Comparison of ENCODE assay signal across 8 mouse cellular contexts in the genomic region with DNA sequence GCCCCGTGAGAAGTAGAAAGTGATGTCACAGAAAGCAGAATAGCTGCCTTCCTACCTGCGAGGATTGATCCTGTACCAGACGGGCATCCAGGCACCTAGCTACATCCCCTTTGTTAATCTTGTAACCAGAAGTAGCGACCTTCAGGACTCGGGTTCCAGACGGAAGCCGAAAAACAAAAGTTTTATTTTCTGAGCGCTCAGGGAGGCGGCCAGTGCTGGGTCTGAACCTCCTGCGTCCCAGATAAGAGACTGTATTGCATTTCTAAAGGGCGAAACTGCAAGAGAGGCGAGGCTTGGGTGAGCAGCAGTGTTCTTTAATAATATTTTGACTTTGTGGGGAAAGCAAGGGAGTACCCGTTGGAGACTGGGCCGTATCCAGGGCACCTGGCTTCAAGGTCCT. TPM values are rescaled to one million over a fixed set of nuclear protein-coding genes. Genes with fewer than 3 reads are reported as not detected.
A peak's percentile ranks its signal among the peaks of the same experiment; 100 is the strongest.
DNase-seq lines count a peak whose midpoint lies in the region; ATAC-seq and TF ChIP-seq lines count a peak whose summit lies in the region.

No protein-coding gene starts in this region.

- TF ChIP-seq EP300 in ES-Bruce4 (IDR thresholded peaks at IDR 0.05; ENCODE audit: insufficient read depth, low read depth, low read length), result no peak

- TF ChIP-seq POLR2A in ES-Bruce4 (IDR thresholded peaks at IDR 0.05; ENCODE audit: insufficient read depth, low read length), result no peak

- peaks cover 20% of the 10 kb centered on the region for H3K4me1 ChIP-seq in heart, embryonic 12.5 days (replicated peaks)
- peaks cover 3% of the 10 kb centered on the region for H3K4me1 ChIP-seq in ES-Bruce4 (ENCODE audit: control insufficient read depth, insufficient read depth, low read length)
- peaks cover 13% of the 10 kb centered on the region for H3K4me1 ChIP-seq in forebrain, postnatal 0 days (ENCODE audit: insufficient read depth)

- intact Hi-C loops in heart, postnatal 10 days (cut with DNase I), result no loop called here

- H3K4me3 ChIP-seq in heart, embryonic 12.5 days, result peak overlapping the region; percentile 66
- H3K4me3 ChIP-seq in ES-Bruce4 (ENCODE audit: low read depth, low read length) (peak overlapping the region; percentile 98), macrophage (ENCODE audit: inconsistent target) (peak overlapping the region; percentile 60)
- peak overlapping the region; percentile 64 for H3K4me3 ChIP-seq in forebrain, postnatal 0 days (ENCODE audit: low read depth, low read length)

- no peaks in the 10 kb centered on the region for H3K9me3 ChIP-seq in heart, embryonic 12.5 days (replicated peaks)
- H3K9me3 ChIP-seq in ES-Bruce4 (replicated peaks; ENCODE audit: control insufficient read depth, insufficient read depth, low read length, poor library complexity, severe bottlenecking), result no peaks in the 10 kb centered on the region
- H3K9me3 ChIP-seq in forebrain, postnatal 0 days (ENCODE audit: low read length), result no peaks in the 10 kb centered on the region

- WGBS in heart, embryonic 12.5 days, result under 1% methylated on average over 14 of the region's 14 CpGs
- 1% methylated on average over 14 of the region's 14 CpGs for WGBS in forebrain, postnatal 0 days
- 4% methylated on average over 14 of the region's 14 CpGs for whole genome bisulfite sequencing in macrophage (ENCODE audit: missing documents)

- peaks cover 13% of the 10 kb centered on the region; the same call in 1 of the 2 replicates for H3K36me3 ChIP-seq in heart, embryonic 12.5 days
- no peaks in the 10 kb centered on the region for H3K36me3 ChIP-seq in ES-Bruce4 (ENCODE audit: control insufficient read depth, insufficient read depth, low read length, poor library complexity, severe bottlenecking)
- H3K36me3 ChIP-seq in forebrain, postnatal 0 days (ENCODE audit: insufficient read depth), result peaks cover 16% of the 10 kb centered on the region
- peaks cover under 1% of the 10 kb centered on the region; the same call in 1 of the 2 replicates for H3K36me3 ChIP-seq in macrophage (ENCODE audit: inconsistent target)

- peak overlapping the region; percentile 85 for H3K9ac ChIP-seq in heart, embryonic 12.5 days
- peak overlapping the region; percentile 87 for H3K9ac ChIP-seq in ES-Bruce4 (ENCODE audit: low read depth, poor library complexity, severe bottlenecking)
- peak overlapping the region; percentile 88 for H3K9ac ChIP-seq in forebrain, postnatal 0 days

- no peaks in the 10 kb centered on the region for H3K79me2 ChIP-seq in macrophage (ENCODE audit: inconsistent target)

- peak overlapping the region; percentile 82 for H3K4me2 ChIP-seq in heart, embryonic 12.5 days
- peak overlapping the region; percentile 81 for H3K4me2 ChIP-seq in forebrain, postnatal 0 days (ENCODE audit: low read depth)

- TF ChIP-seq CTCF in ES-Bruce4 (IDR thresholded peaks at IDR 0.05; ENCODE audit: low read depth, low read length), result no peak
- no peak for TF ChIP-seq CTCF in forebrain, postnatal 0 days (IDR thresholded peaks at IDR 0.05; ENCODE audit: low read depth)

- peaks cover 3% of the 10 kb centered on the region for H3K27me3 ChIP-seq in heart, embryonic 12.5 days (replicated peaks)
- H3K27me3 ChIP-seq in ES-Bruce4 (ENCODE audit: control insufficient read depth, insufficient read depth, low read length, poor library complexity, severe bottlenecking), result no peaks in the 10 kb centered on the region
- no peaks in the 10 kb centered on the region for H3K27me3 ChIP-seq in forebrain, postnatal 0 days (ENCODE audit: insufficient read depth, low read length)

- H3K27ac ChIP-seq in heart, embryonic 12.5 days (ENCODE audit: poor library complexity, severe bottlenecking), result peak overlapping the region; percentile 97
- H3K27ac ChIP-seq in ES-Bruce4 (ENCODE audit: insufficient read depth, low read length) (peak overlapping the region; percentile 96), macrophage (peak overlapping the region; percentile 92)
- H3K27ac ChIP-seq in forebrain, postnatal 0 days (ENCODE audit: low read depth, low read length), result peak overlapping the region; percentile 98

- no peak for ATAC-seq in heart, embryonic 12.5 days (ENCODE audit: insufficient number of reproducible peaks, low FRiP score)
- ATAC-seq in forebrain, postnatal 0 days, result no peak
- ATAC-seq in frontal cortex, adult (ENCODE audit: low TSS enrichment), result no peak

- no peak for DNase-seq in heart, postnatal 10 days
- DNase-seq in forebrain, postnatal 0 days, result no peak
- DNase-seq in right cerebral cortex, postnatal 14 days, result no peak
- DNase-seq in adrenal gland, postnatal 4 days (ENCODE audit: low spot score in 2 of 2), result no peak

RNA-seq across cellular contexts. Expression of a gene that starts 11.5 kb away (rescaled TPM):
- polyA plus RNA-seq in heart, embryonic 12.5 days (2016; fragmentation: Nextera tagmentation; extraction: Ambion mirVana), result 20.4 and 21.3 TPM in 2 replicates
- 10 to 100 TPM; 21.8 to 23.9 TPM for total RNA-seq in heart, postnatal 10 days (2021)
- polyA plus RNA-seq in ES-Bruce4 (2011; ENCODE audit: insufficient read depth, insufficient read length, low read depth, missing spikeins) (13.4 and 15.6 TPM in 2 replicates), macrophage (2018) (27.6 to 39.5 TPM (median 34.8 TPM) in 3 replicates)
- 50.7 and 53.1 TPM in 2 replicates for total RNA-seq in forebrain, postnatal 0 days (2014; rRNA removed)
- 93.3 and 106 TPM in 2 replicates for polyA plus RNA-seq in forebrain, postnatal 0 days (2015; fragmentation: Nextera tagmentation; extraction: Ambion mirVana)
- 10 to 100 TPM in 21 of 26 experiments, 1 to 10 TPM in 5; 8.1 to 45.0 (median 16.3) TPM for total RNA-seq in macrophage (2018; cell fraction: chromatin; rRNA removed)
- total RNA-seq in macrophage (2018; cell fraction: cytosol; rRNA removed), result 10 to 100 TPM; 13.1 to 36.5 (median 22.2) TPM
- 10 to 100 TPM in 25 of 26 experiments, 1 to 10 TPM in 1; 9.8 to 50.9 (median 19.2) TPM for total RNA-seq in macrophage (2018; cell fraction: nucleus; rRNA removed)
- 10 to 100 TPM; 70.9 to 72.4 TPM for total RNA-seq in adrenal gland, postnatal 4 days (2021)

RNA-seq across cellular contexts. Expression of a gene that starts 13.3 kb away (rescaled TPM):
- polyA plus RNA-seq in heart, embryonic 12.5 days (2016; fragmentation: Nextera tagmentation; extraction: Ambion mirVana), result 0.09 and 0.18 TPM in 2 replicates
- total RNA-seq in heart, postnatal 10 days (2021), result under 1 TPM in 1 of 2 experiments, not detected in 1; 0.22 TPM
- 0.97 and 1.3 TPM in 2 replicates for polyA plus RNA-seq in ES-Bruce4 (2011; ENCODE audit: insufficient read depth, insufficient read length, low read depth, missing spikeins)
- 5.2 and 6.4 TPM in 2 replicates for total RNA-seq in forebrain, postnatal 0 days (2014; rRNA removed)
- 1.6 and 1.9 TPM in 2 replicates for polyA plus RNA-seq in forebrain, postnatal 0 days (2015; fragmentation: Nextera tagmentation; extraction: Ambion mirVana)
- total RNA-seq in macrophage (2018; cell fraction: chromatin; rRNA removed), result under 1 TPM in 4 of 26 experiments, not detected in 22; 0.19 to 0.52 (median 0.34) TPM
- not detected for total RNA-seq in macrophage (2018; cell fraction: cytosol; rRNA removed)
- total RNA-seq in macrophage (2018; cell fraction: nucleus; rRNA removed), result under 1 TPM in 4 of 26 experiments, not detected in 22; 0.18 to 0.40 (median 0.28) TPM
- not detected in 3 replicates for polyA plus RNA-seq in macrophage (2018)
- under 1 TPM; 0.25 to 0.34 TPM for total RNA-seq in adrenal gland, postnatal 4 days (2021)

RNA-seq across cellular contexts. Expression of a gene that starts 16.2 kb away (rescaled TPM):
- polyA plus RNA-seq in heart, embryonic 12.5 days (2016; fragmentation: Nextera tagmentation; extraction: Ambion mirVana), result 2.9 and 3.0 TPM in 2 replicates
- 1 to 10 TPM; 7.4 to 9.1 TPM for total RNA-seq in heart, postnatal 10 days (2021)
- 0.67 and 0.85 TPM in 2 replicates for polyA plus RNA-seq in ES-Bruce4 (2011; ENCODE audit: insufficient read depth, insufficient read length, low read depth, missing spikeins)
- 1.8 and 6.1 TPM in 2 replicates for total RNA-seq in forebrain, postnatal 0 days (2014; rRNA removed)
- 1.4 and 1.7 TPM in 2 replicates for polyA plus RNA-seq in forebrain, postnatal 0 days (2015; fragmentation: Nextera tagmentation; extraction: Ambion mirVana)
- 1 to 10 TPM in 7 of 26 experiments, under 1 TPM in 10, not detected in 9; 0.53 to 1.8 (median 0.96) TPM for total RNA-seq in macrophage (2018; cell fraction: chromatin; rRNA removed)
- total RNA-seq in macrophage (2018; cell fraction: cytosol; rRNA removed), result under 1 TPM in 20 of 26 experiments, not detected in 6; 0.10 to 0.47 (median 0.22) TPM
- 1 to 10 TPM in 7 of 26 experiments, under 1 TPM in 14, not detected in 5; 0.29 to 2.1 (median 0.77) TPM for total RNA-seq in macrophage (2018; cell fraction: nucleus; rRNA removed)
- 0.10 to 0.33 TPM in 2 of 3 replicates, not detected in the other for polyA plus RNA-seq in macrophage (2018)
- 1 to 10 TPM; 7.5 TPM for total RNA-seq in adrenal gland, postnatal 4 days (2021)

RNA-seq across cellular contexts. Expression of a gene that starts 44.6 kb away (rescaled TPM):
- 58.3 and 58.5 TPM in 2 replicates for polyA plus RNA-seq in heart, embryonic 12.5 days (2016; fragmentation: Nextera tagmentation; extraction: Ambion mirVana)
- 10 to 100 TPM; 60.9 to 77.8 TPM for total RNA-seq in heart, postnatal 10 days (2021)
- polyA plus RNA-seq in ES-Bruce4 (2011; ENCODE audit: insufficient read depth, insufficient read length, low read depth, missing spikeins) (39.9 and 48.2 TPM in 2 replicates), macrophage (2018) (1.4 to 4.7 TPM (median 2.3 TPM) in 3 replicates)
- 26.6 and 29.3 TPM in 2 replicates for total RNA-seq in forebrain, postnatal 0 days (2014; rRNA removed)
- 14.6 and 15.0 TPM in 2 replicates for polyA plus RNA-seq in forebrain, postnatal 0 days (2015; fragmentation: Nextera tagmentation; extraction: Ambion mirVana)
- 1 to 10 TPM; 1.1 to 9.7 (median 4.8) TPM for total RNA-seq in macrophage (2018; cell fraction: chromatin; rRNA removed)
- total RNA-seq in macrophage (2018; cell fraction: cytosol; rRNA removed), result 1 to 10 TPM; 1.5 to 5.0 (median 3.4) TPM
- 10 to 100 TPM in 5 of 26 experiments, 1 to 10 TPM in 21; 2.2 to 10.8 (median 5.1) TPM for total RNA-seq in macrophage (2018; cell fraction: nucleus; rRNA removed)
- total RNA-seq in adrenal gland, postnatal 4 days (2021), result 100 to 1,000 TPM; 107 to 119 TPM

RNA-seq across cellular contexts. Expression of a gene that starts 52.6 kb away (rescaled TPM):
- polyA plus RNA-seq in heart, embryonic 12.5 days (2016; fragmentation: Nextera tagmentation; extraction: Ambion mirVana), result 60.1 and 66.8 TPM in 2 replicates
- 10 to 100 TPM; 49.1 to 51.6 TPM for total RNA-seq in heart, postnatal 10 days (2021)
- 32.5 and 34.0 TPM in 2 replicates for polyA plus RNA-seq in ES-Bruce4 (2011; ENCODE audit: insufficient read depth, insufficient read length, low read depth, missing spikeins)
- 60.6 and 62.2 TPM in 2 replicates for total RNA-seq in forebrain, postnatal 0 days (2014; rRNA removed)
- polyA plus RNA-seq in forebrain, postnatal 0 days (2015; fragmentation: Nextera tagmentation; extraction: Ambion mirVana), result 85.7 and 99.2 TPM in 2 replicates
- total RNA-seq in macrophage (2018; cell fraction: chromatin; rRNA removed), result 10 to 100 TPM in 11 of 26 experiments, 1 to 10 TPM in 11, under 1 TPM in 2, not detected in 2; 0.65 to 18.5 (median 9.4) TPM
- 10 to 100 TPM; 24.5 to 47.7 (median 38.8) TPM for total RNA-seq in macrophage (2018; cell fraction: cytosol; rRNA removed)
- total RNA-seq in macrophage (2018; cell fraction: nucleus; rRNA removed), result 10 to 100 TPM in 17 of 26 experiments, 1 to 10 TPM in 9; 3.6 to 27.4 (median 10.9) TPM
- 29.1 to 41.9 TPM (median 39.7 TPM) in 3 replicates for polyA plus RNA-seq in macrophage (2018)
- total RNA-seq in adrenal gland, postnatal 4 days (2021), result 10 to 100 TPM; 49.9 to 51.2 TPM
